Mouse (Mus musculus) spleen, adult 2 months (tissue): Measurements from ENCODE around the gene 9430007A20Rik. TPM values are rescaled to one million over a fixed set of nuclear protein-coding genes. Genes with fewer than 3 reads are reported as not detected.

Source experiments
- DNase-seq, 2 experiments: peaks; one replicate each; pipeline versions ENCODE4 v3.0.0 to v3.0.0-alpha.2; 2012 to 2021; ENCODE audit warnings: low spot score in 2 of 2, low read depth in 1 of 2
- H3K27ac ChIP-seq: fragments of 200-500 bp; 2 replicates; pipeline ENCODE4 v1.5.1; 2012; ENCODE audit warnings: low read length, inconsistent platforms; ENCODE audit not compliant: insufficient read depth
- H3K27me3 ChIP-seq: fragments of 200-500 bp; 2 replicates; pipeline ENCODE4 v1.6.1; 2012; ENCODE audit warnings: mild to moderate bottlenecking, moderate library complexity, low read length, inconsistent platforms; ENCODE audit not compliant: control insufficient read depth, insufficient read depth
- H3K36me3 ChIP-seq: fragments of 200-500 bp; 2 replicates; pipeline ENCODE4 v1.6.1; 2012; ENCODE audit warnings: mild to moderate bottlenecking, low read length, inconsistent platforms; ENCODE audit not compliant: control insufficient read depth, insufficient read depth
- H3K4me1 ChIP-seq: fragments of 200-500 bp; 2 replicates; pipeline ENCODE4 v1.6.1; 2011; ENCODE audit warnings: inconsistent platforms; ENCODE audit not compliant: control insufficient read depth, insufficient read depth, insufficient read length
- H3K4me3 ChIP-seq: fragments of 200-500 bp; 2 replicates; pipeline ENCODE4 v1.5.1; 2011; ENCODE audit warnings: mild to moderate bottlenecking, inconsistent platforms; ENCODE audit not compliant: insufficient read depth, insufficient read length; ENCODE audit errors: extremely low read depth
- CTCF ChIP-seq: fragments of 200-500 bp; IDR thresholded peaks from 2 replicates; pipeline ENCODE4 v1.5.1; 2011; ENCODE audit warnings: mild to moderate bottlenecking, inconsistent platforms; ENCODE audit not compliant: insufficient read depth, insufficient read length, insufficient replicate concordance; ENCODE audit errors: extremely low read depth
- POLR2A ChIP-seq: fragments of 200-500 bp; IDR thresholded peaks from 2 replicates; pipeline ENCODE4 v1.6.1; 2011; ENCODE audit warnings: low read depth, low read length, inconsistent platforms
- WGBS: fragments of 180-500 bp; shearing (Covaris S2); methylation state at CpG from one replicate; pipeline ENCODE4 v1.1.7; 2018; 5-methylcytosine and 5-hydroxymethylcytosine counted together
- polyA plus RNA-seq: library from polyadenylated mRNA; depleted of rRNA; stranded (reverse); fragments of >200 nt; gene quantifications from 2 replicates; pipeline ENCODE4 v1.2.3, GENCODE M21; 2012; rRNA removed

9430007A20Rik gene
- polyA plus RNA-seq, 1 experiment: not detected

- WGBS: 88% methylated on average over 1 of the region's 1 CpGs
- no peak within 1 kb of the TSS for H3K27ac ChIP-seq
- TF ChIP-seq CTCF (no peak), POLR2A (no peak)
- no peaks in the 10 kb centered on the region for H3K27me3 ChIP-seq
- H3K4me3 ChIP-seq: no peak within 1 kb of the TSS
- no peaks in the 10 kb centered on the region for H3K36me3 ChIP-seq
- no peaks in the 10 kb centered on the region for H3K4me1 ChIP-seq
- no peak for DNase-seq
Measured at GRCm38 (mm10) chr4:144565034-144565433, 45.4 kb downstream of the 9430007A20Rik start, which contains the start of gene Gm13124. Gm13124 (minus strand) TSS chr4:144565134.

GRCm38 (mm10) chr4:144567752-144568151, 48.1 kb downstream of the 9430007A20Rik start:
- Histone ChIP-seq H3K27me3 (no peaks in the 10 kb centered on the region), H3K4me1 (no peaks in the 10 kb centered on the region), H3K36me3 (no peaks in the 10 kb centered on the region), H3K27ac (no peak overlapping the region), H3K4me3 (no peak overlapping the region)
- no peak for TF ChIP-seq CTCF
- no peak for TF ChIP-seq POLR2A
- DNase-seq: no peak

Other genes with a start within 250 kb of the 9430007A20Rik start
- gene Pramel5, start 239.3 kb upstream of the 9430007A20Rik start, polyA plus RNA-seq: not detected in 2 replicates
- not detected in 2 replicates for gene Gm13128, start 189.6 kb upstream of the 9430007A20Rik start, polyA plus RNA-seq
- not detected in 2 replicates for gene Gm13119, start 161.9 kb upstream of the 9430007A20Rik start, polyA plus RNA-seq
- not detected in 2 replicates for gene Pramef20, start 141.9 kb upstream of the 9430007A20Rik start, polyA plus RNA-seq
- gene Pramef12, start 111.4 kb upstream of the 9430007A20Rik start, polyA plus RNA-seq: not detected in 2 replicates
- gene 1700012P22Rik, start 81.0 kb upstream of the 9430007A20Rik start, polyA plus RNA-seq: not detected in 2 replicates
- gene Gm9944, start 66.5 kb upstream of the 9430007A20Rik start, polyA plus RNA-seq: not detected in 2 replicates
- not detected in 2 replicates for gene Aadacl3, start 56.1 kb upstream of the 9430007A20Rik start, polyA plus RNA-seq
- not detected in 2 replicates for gene Gm13124, start 45.3 kb downstream of the 9430007A20Rik start, polyA plus RNA-seq
- gene Aadacl4, start 93.9 kb downstream of the 9430007A20Rik start, polyA plus RNA-seq: not detected in 2 replicates
- gene Gm436, start 166.5 kb downstream of the 9430007A20Rik start, polyA plus RNA-seq: not detected in 2 replicates
- gene Gm13178, start 201.6 kb downstream of the 9430007A20Rik start, polyA plus RNA-seq: not detected in 2 replicates